ENCODE assay signal across 8 mouse cellular contexts in genomic region chr5:77094510-77095491, GRCm38 (mm10). TPM values are rescaled to one million over a fixed set of nuclear protein-coding genes. Genes with fewer than 3 reads are reported as not detected.
A peak's percentile ranks its signal among the peaks of the same experiment; 100 is the strongest.
DNase-seq lines count a peak whose midpoint lies in the region; ATAC-seq and TF ChIP-seq lines count a peak whose summit lies in the region.

No protein-coding gene starts in this region.

- intact Hi-C loops in gastrocnemius, adult 2 months (cut with DNase I), result loop anchor here (2.0 kb wide), 1 partner anchor 20 kb away; the partner anchor contains the start of gene Hopx
- intact Hi-C loops in left cerebral cortex, postnatal 10 days (cut with DNase I), result loop anchor here (5.0 kb wide), 1 partner anchor 122 kb away; no protein-coding TSS in a partner anchor

- no peak for TF ChIP-seq CTCF in gastrocnemius, adult 2 months (IDR thresholded peaks at IDR 0.05)

- under 1% methylated on average over 67 of the region's 69 CpGs for WGBS in hindbrain, embryonic 15.5 days

- peak overlapping the region; percentile 80 for H3K27ac ChIP-seq in gastrocnemius, adult 2 months
- peak overlapping the region; percentile 70 for H3K27ac ChIP-seq in hindbrain, embryonic 15.5 days (replicated peaks)

- no peaks in the 10 kb centered on the region for H3K9me3 ChIP-seq in hindbrain, embryonic 15.5 days

- peak overlapping the region; percentile 59 for H3K9ac ChIP-seq in hindbrain, embryonic 15.5 days

- peak overlapping the region; percentile 99 for H3K4me2 ChIP-seq in hindbrain, embryonic 15.5 days

- peaks cover 13% of the 10 kb centered on the region for H3K4me1 ChIP-seq in hindbrain, embryonic 15.5 days (replicated peaks)

- DNase-seq in T-cell, adult 2 months (ENCODE audit: low spot score), result peak; percentile 71
- DNase-seq in cerebellum, postnatal 36 days, result peak; percentile 38 to 55
- peak; percentile 86 for DNase-seq in gastrocnemius, adult 2 months
- DNase-seq in left cerebral cortex, postnatal 10 days (ENCODE audit: extremely low spot score in 1 of 2, low spot score in 2 of 2), result peak; percentile 27 to 81
- DNase-seq in right cerebral cortex, adult 18-20 months, result peak; percentile 57
- peak; percentile 71 for DNase-seq in urinary bladder, adult 2 months (ENCODE audit: low spot score)

- H3K27me3 ChIP-seq in hindbrain, embryonic 15.5 days, result peaks cover 5% of the 10 kb centered on the region; the same call in 1 of the 2 replicates

- ATAC-seq in hindbrain, embryonic 15.5 days (ENCODE audit: low FRiP score, low read depth), result peak; percentile 76
- peak; percentile 79 for ATAC-seq in megakaryocyte, adult 5-6 weeks (ENCODE audit: poor library complexity, severe bottlenecking)

- H3K36me3 ChIP-seq in hindbrain, embryonic 15.5 days, result no peaks in the 10 kb centered on the region

- H3K4me3 ChIP-seq in gastrocnemius, adult 2 months, result peak overlapping the region; percentile 84
- H3K4me3 ChIP-seq in hindbrain, embryonic 15.5 days, result peak overlapping the region; percentile 59

RNA-seq across cellular contexts. Expression of gene Hopx, which starts 20.1 kb away (rescaled TPM):
- total RNA-seq in gastrocnemius, adult 2 months (2021), result 1 to 10 TPM; 2.2 to 5.4 TPM
- polyA plus RNA-seq in hindbrain, embryonic 15.5 days (2015; fragmentation: Nextera tagmentation; extraction: Ambion mirVana), result 4.7 and 5.6 TPM in 2 replicates
- 10 to 100 TPM; 20.5 to 23.1 TPM for total RNA-seq in left cerebral cortex, postnatal 10 days (2021)
- total RNA-seq in megakaryocyte, adult 5-6 weeks (2015), result 104 and 127 TPM in 2 replicates
- total RNA-seq in megakaryocyte, adult 5-6 weeks (2017), result 35.5 and 46.3 TPM in 2 replicates
- 66.3 and 93.9 TPM in 2 replicates for polyA plus RNA-seq in urinary bladder, adult 2 months (2012; rRNA removed)

Comparison
In these comparisons a context has a peak if more than half of its experiments do, and no peak if none do; other contexts are left out.
1. Peak in every context shown above with its lines: DNase-seq, ATAC-seq, H3K4me3 ChIP-seq and H3K27ac ChIP-seq.